Mouse (Mus musculus): Measurements from ENCODE around the gene Hdgfl3. TPM values are rescaled to one million over a fixed set of nuclear protein-coding genes. Genes with fewer than 3 reads are reported as not detected.

The Hdgfl3 gene
- 0.66 and 0.71 TPM in 2 replicates for polyA plus RNA-seq (2015; fragmentation: Nextera tagmentation; extraction: Ambion mirVana)

GRCm38 (mm10) chr7:81934267-81934745 lies at the start of gene Hdgfl3:
TSS of gene Hdgfl3 (minus strand) at chr7:81934473.
- Histone ChIP-seq H3K27ac (no peak within 1 kb of the TSS), H3K9ac (no peak within 1 kb of the TSS)
- ATAC-seq (ENCODE audit: low read depth): no peak

GRCm38 (mm10) chr7:81983651-81984050 lies 49.4 kb upstream of the Hdgfl3 start:
- Histone ChIP-seq H3K4me1 (replicated peaks) (no peaks in the 10 kb centered on the region), H3K27me3 (peaks cover 8% of the 10 kb centered on the region), H3K9me3 (replicated peaks) (no peaks in the 10 kb centered on the region), H3K36me3 (no peaks in the 10 kb centered on the region), H3K9ac (no peak overlapping the region), H3K27ac (no peak overlapping the region), H3K4me2 (no peak overlapping the region), H3K4me3 (replicated peaks) (no peak overlapping the region)
- ATAC-seq (ENCODE audit: low read depth) (no peak), DNase-seq (no peak)
- WGBS (ENCODE audit: insufficient replicate concordance): 56% methylated on average over 6 of the region's 6 CpGs

More at GRCm38 (mm10) chr7:81934267-81934745, at the start of gene Hdgfl3:
- 3% methylated on average over 62 of the region's 63 CpGs for WGBS (ENCODE audit: insufficient replicate concordance)
- H3K4me3 ChIP-seq (replicated peaks): peak within 1 kb of the TSS; percentile 56
- H3K36me3 ChIP-seq: no peaks in the 10 kb centered on the region
- H3K4me1 ChIP-seq (replicated peaks): peaks cover 9% of the 10 kb centered on the region; the same call in 1 of the 2 replicates
- H3K27me3 ChIP-seq: peaks cover 71% of the 10 kb centered on the region
- H3K9me3 ChIP-seq (replicated peaks): no peaks in the 10 kb centered on the region
- no peak for DNase-seq
- H3K4me2 ChIP-seq: peak within 1 kb of the TSS; percentile 59

- Histone ChIP-seq H3K4me1 (replicated peaks) (no peaks in the 10 kb centered on the region), H3K9me3 (replicated peaks) (no peaks in the 10 kb centered on the region), H3K4me2 (no peak overlapping the region), H3K27ac (no peak overlapping the region), H3K27me3 (peaks cover 3% of the 10 kb centered on the region; the same call in 1 of the 2 replicates), H3K4me3 (replicated peaks) (no peak overlapping the region), H3K36me3 (no peaks in the 10 kb centered on the region), H3K9ac (no peak overlapping the region)
- 64% methylated on average over 8 of the region's 8 CpGs for WGBS (ENCODE audit: insufficient replicate concordance)
- DNase-seq (no peak), ATAC-seq (ENCODE audit: low read depth) (no peak)
These were observed 44.0 kb upstream of the Hdgfl3 start for GRCm38 (mm10) chr7:81978304-81978703.

- ATAC-seq (ENCODE audit: low read depth) (no peak), DNase-seq (no peak)
- WGBS (ENCODE audit: insufficient replicate concordance): 67% methylated on average over 10 of the region's 10 CpGs
- Histone ChIP-seq H3K27ac (no peak overlapping the region), H3K27me3 (peaks cover 3% of the 10 kb centered on the region; the same call in 1 of the 2 replicates), H3K4me1 (replicated peaks) (no peaks in the 10 kb centered on the region), H3K4me2 (no peak overlapping the region), H3K9me3 (replicated peaks) (no peaks in the 10 kb centered on the region), H3K4me3 (replicated peaks) (no peak overlapping the region), H3K9ac (no peak overlapping the region), H3K36me3 (no peaks in the 10 kb centered on the region)
These were observed 40.3 kb upstream of the Hdgfl3 start for GRCm38 (mm10) chr7:81974616-81975015.

- Histone ChIP-seq H3K4me2 (no peak overlapping the region), H3K9me3 (replicated peaks) (no peaks in the 10 kb centered on the region), H3K27ac (no peak overlapping the region), H3K4me3 (replicated peaks) (no peak overlapping the region), H3K27me3 (peaks cover 3% of the 10 kb centered on the region; the same call in 1 of the 2 replicates), H3K36me3 (no peaks in the 10 kb centered on the region), H3K9ac (no peak overlapping the region), H3K4me1 (replicated peaks) (no peaks in the 10 kb centered on the region)
- WGBS (ENCODE audit: insufficient replicate concordance): 83% methylated on average over 12 of the region's 12 CpGs
- DNase-seq (no peak), ATAC-seq (ENCODE audit: low read depth) (no peak)
These were observed 39.7 kb upstream of the Hdgfl3 start for GRCm38 (mm10) chr7:81973939-81974338.

- Histone ChIP-seq H3K27me3 (peaks cover 3% of the 10 kb centered on the region; the same call in 1 of the 2 replicates), H3K4me1 (replicated peaks) (no peaks in the 10 kb centered on the region), H3K27ac (no peak overlapping the region), H3K9me3 (replicated peaks) (no peaks in the 10 kb centered on the region), H3K9ac (no peak overlapping the region), H3K36me3 (no peaks in the 10 kb centered on the region), H3K4me2 (no peak overlapping the region), H3K4me3 (replicated peaks) (no peak overlapping the region)
- 67% methylated on average over 5 of the region's 5 CpGs for WGBS (ENCODE audit: insufficient replicate concordance)
- DNase-seq: no peak
- no peak for ATAC-seq (ENCODE audit: low read depth)
These were observed 39.1 kb upstream of the Hdgfl3 start for GRCm38 (mm10) chr7:81973339-81973738.

GRCm38 (mm10) chr7:81968975-81969374 lies 34.7 kb upstream of the Hdgfl3 start:
- no peak for DNase-seq
- Histone ChIP-seq H3K36me3 (no peaks in the 10 kb centered on the region), H3K9me3 (replicated peaks) (no peaks in the 10 kb centered on the region), H3K4me3 (replicated peaks) (no peak overlapping the region), H3K4me2 (no peak overlapping the region), H3K27ac (no peak overlapping the region), H3K9ac (no peak overlapping the region), H3K4me1 (replicated peaks) (no peaks in the 10 kb centered on the region), H3K27me3 (peaks cover under 1% of the 10 kb centered on the region; the same call in 1 of the 2 replicates)
- WGBS (ENCODE audit: insufficient replicate concordance): 15% methylated on average over 6 of the region's 6 CpGs
- ATAC-seq (ENCODE audit: low read depth): no peak

- DNase-seq (no peak), ATAC-seq (ENCODE audit: low read depth) (no peak)
- no peak overlapping the region for H3K9ac ChIP-seq
- 48% methylated on average over 4 of the region's 4 CpGs for WGBS (ENCODE audit: insufficient replicate concordance)
- no peaks in the 10 kb centered on the region for H3K36me3 ChIP-seq
- H3K4me3 ChIP-seq (replicated peaks): no peak overlapping the region
- no peaks in the 10 kb centered on the region for H3K27me3 ChIP-seq
- no peaks in the 10 kb centered on the region for H3K9me3 ChIP-seq (replicated peaks)
- H3K4me1 ChIP-seq (replicated peaks): no peaks in the 10 kb centered on the region
- H3K4me2 ChIP-seq: no peak overlapping the region
- no peak overlapping the region for H3K27ac ChIP-seq
These were observed 34.2 kb upstream of the Hdgfl3 start for GRCm38 (mm10) chr7:81968451-81968850.

GRCm38 (mm10) chr7:81966195-81966594 lies 31.9 kb upstream of the Hdgfl3 start:
- no peaks in the 10 kb centered on the region for H3K27me3 ChIP-seq
- DNase-seq (no peak), ATAC-seq (ENCODE audit: low read depth) (no peak)
- H3K4me1 ChIP-seq (replicated peaks): no peaks in the 10 kb centered on the region
- 63% methylated on average over 5 of the region's 5 CpGs for WGBS (ENCODE audit: insufficient replicate concordance)
- no peak overlapping the region for H3K9ac ChIP-seq
- no peaks in the 10 kb centered on the region for H3K9me3 ChIP-seq (replicated peaks)
- H3K4me2 ChIP-seq: no peak overlapping the region
- no peaks in the 10 kb centered on the region for H3K36me3 ChIP-seq
- H3K27ac ChIP-seq: no peak overlapping the region
- no peak overlapping the region for H3K4me3 ChIP-seq (replicated peaks)

- Histone ChIP-seq H3K4me2 (no peak overlapping the region), H3K27me3 (peaks cover 2% of the 10 kb centered on the region; the same call in 1 of the 2 replicates), H3K36me3 (no peaks in the 10 kb centered on the region), H3K27ac (no peak overlapping the region), H3K4me3 (replicated peaks) (no peak overlapping the region), H3K9me3 (replicated peaks) (no peaks in the 10 kb centered on the region), H3K9ac (no peak overlapping the region), H3K4me1 (replicated peaks) (no peaks in the 10 kb centered on the region)
- 2% methylated on average over 3 of the region's 3 CpGs for WGBS (ENCODE audit: insufficient replicate concordance)
- ATAC-seq (ENCODE audit: low read depth) (no peak), DNase-seq (no peak)
These were observed 25.4 kb upstream of the Hdgfl3 start for GRCm38 (mm10) chr7:81959704-81960103.

GRCm38 (mm10) chr7:81954208-81954846 lies 20.1 kb upstream of the Hdgfl3 start:
- H3K4me1 ChIP-seq (replicated peaks): no peaks in the 10 kb centered on the region
- ATAC-seq (ENCODE audit: low read depth) (no peak), DNase-seq (no peak)
- H3K27me3 ChIP-seq: peaks cover 2% of the 10 kb centered on the region; the same call in 1 of the 2 replicates
- H3K9ac ChIP-seq: no peak overlapping the region
- H3K36me3 ChIP-seq: no peaks in the 10 kb centered on the region
- no peak overlapping the region for H3K4me2 ChIP-seq
- H3K27ac ChIP-seq: no peak overlapping the region
- H3K9me3 ChIP-seq (replicated peaks): no peaks in the 10 kb centered on the region
- H3K4me3 ChIP-seq (replicated peaks): no peak overlapping the region

- H3K4me3 ChIP-seq (replicated peaks): no peak overlapping the region
- DNase-seq (no peak), ATAC-seq (ENCODE audit: low read depth) (no peak)
- no peak overlapping the region for H3K4me2 ChIP-seq
- no peaks in the 10 kb centered on the region for H3K9me3 ChIP-seq (replicated peaks)
- H3K4me1 ChIP-seq (replicated peaks): no peaks in the 10 kb centered on the region
- WGBS (ENCODE audit: insufficient replicate concordance): 63% methylated on average over 2 of the region's 2 CpGs
- H3K27me3 ChIP-seq: no peaks in the 10 kb centered on the region
- no peak overlapping the region for H3K27ac ChIP-seq
- H3K36me3 ChIP-seq: no peaks in the 10 kb centered on the region
- no peak overlapping the region for H3K9ac ChIP-seq
These were observed 16.2 kb upstream of the Hdgfl3 start for GRCm38 (mm10) chr7:81950499-81950898.

Measured in liver, embryonic 13.5 days (tissue).